Mouse (Mus musculus) intestine, postnatal 0 days (tissue): ENCODE measurements around the gene Timm8a2. TPM values are rescaled to one million over a fixed set of nuclear protein-coding genes. Genes with fewer than 3 reads are reported as not detected.

ENCODE experiments used
- ATAC-seq: fragments of 200-750 bp; cut with Nextera tagmentation; 2 replicates; pipeline ENCODE4 v1.8.0; 2017; ENCODE audit warnings: mild to moderate bottlenecking, moderate TSS enrichment, moderate library complexity
- H3K27ac ChIP-seq: fragments of 300-500 bp; sonication (generic); 2 replicates; pipeline ENCODE4 v1.5.1; 2014; ENCODE audit warnings: mild to moderate bottlenecking, low read depth, low read length, moderate library complexity
- H3K27me3 ChIP-seq: fragments of 300-500 bp; sonication (generic); replicated peaks from 2 replicates; pipeline ENCODE4 v1.6.1; 2014; ENCODE audit warnings: low read length, mixed read lengths; ENCODE audit not compliant: control insufficient read depth, insufficient read depth
- H3K36me3 ChIP-seq: fragments of 300-500 bp; sonication (generic); 2 replicates; pipeline ENCODE4 v1.6.1; 2014; ENCODE audit warnings: mild to moderate bottlenecking, moderate library complexity; ENCODE audit not compliant: control insufficient read depth, insufficient read depth
- H3K4me1 ChIP-seq: fragments of 300-500 bp; sonication (generic); replicated peaks from 2 replicates; pipeline ENCODE4 v1.6.1; 2014; ENCODE audit warnings: antibody characterized with exemption, low read length, mixed read lengths; ENCODE audit not compliant: control insufficient read depth, insufficient read depth
- H3K4me2 ChIP-seq: fragments of 300-500 bp; sonication (generic); replicated peaks from 2 replicates; pipeline ENCODE4 v1.6.1; 2014; ENCODE audit warnings: low read depth, mild to moderate bottlenecking, moderate library complexity
- H3K4me3 ChIP-seq: fragments of 300-500 bp; sonication (generic); 2 replicates; pipeline ENCODE4 v1.5.1; 2014; ENCODE audit warnings: low read depth, low read length
- H3K9ac ChIP-seq: fragments of 300-500 bp; sonication (generic); 2 replicates; pipeline ENCODE4 v1.6.1; 2014; ENCODE audit warnings: mild to moderate bottlenecking, low read depth, low read length
- H3K9me3 ChIP-seq: fragments of 300-500 bp; sonication (generic); 2 replicates; pipeline ENCODE4 v1.6.1; 2016; ENCODE audit warnings: mixed run types; ENCODE audit not compliant: control insufficient read depth
- CTCF ChIP-seq: sonication (generic); IDR thresholded peaks from 2 replicates; pipeline ENCODE4 v1.5.1; 2016; ENCODE audit warnings: low read depth, mild to moderate bottlenecking, control low read depth, antibody characterized with exemption, moderate library complexity
- WGBS: fragments of 180-500 bp; shearing (Covaris S2); extraction: QIAGEN DNeasy Blood & Tissue Kit; methylation state at CpG from one replicate; pipeline ENCODE4 v1.1.7; 2014; 5-methylcytosine and 5-hydroxymethylcytosine counted together
- polyA plus RNA-seq: library from polyadenylated mRNA; unstranded; fragments of >200 nt; fragmentation: Nextera tagmentation; extraction: Ambion mirVana; gene quantifications from 2 replicates; pipeline ENCODE4 v1.2.1, GENCODE M21; 2015

Gene Timm8a2
- polyA plus RNA-seq, 1 experiment from 2014 or later: not detected

GRCm38 (mm10) chr14:121990897-121991296, 43.6 kb upstream of the Timm8a2 start:
- TF ChIP-seq CTCF: no peak
- 87% methylated on average over 6 of the region's 6 CpGs for WGBS
- no peak for ATAC-seq

GRCm38 (mm10) chr14:121991921-121992320, 42.6 kb upstream of the Timm8a2 start:
- Histone ChIP-seq H3K27ac (no peak overlapping the region), H3K27me3 (no peaks in the 10 kb centered on the region), H3K9me3 (no peaks in the 10 kb centered on the region), H3K4me3 (no peak overlapping the region), H3K36me3 (peaks cover 35% of the 10 kb centered on the region; the same call in 1 of the 2 replicates), H3K4me2 (no peak overlapping the region), H3K4me1 (0 out of 2 replicates have a peak, but pooled peaks cover 5% of the 10 kb centered on the region), H3K9ac (no peak overlapping the region)
- no peak for ATAC-seq
- TF ChIP-seq CTCF: no peak

More at GRCm38 (mm10) chr14:121990897-121991296, 43.6 kb upstream of the Timm8a2 start:
- Histone ChIP-seq H3K4me3 (no peak overlapping the region), H3K27ac (no peak overlapping the region), H3K9me3 (no peaks in the 10 kb centered on the region), H3K36me3 (peaks cover 30% of the 10 kb centered on the region; the same call in 1 of the 2 replicates), H3K4me1 (0 out of 2 replicates have a peak, but pooled peaks cover 5% of the 10 kb centered on the region), H3K9ac (no peak overlapping the region), H3K27me3 (no peaks in the 10 kb centered on the region), H3K4me2 (no peak overlapping the region)

GRCm38 (mm10) chr14:121992395-121993280, 41.8 kb upstream of the Timm8a2 start:
- Histone ChIP-seq H3K4me2 (no peak overlapping the region), H3K27me3 (no peaks in the 10 kb centered on the region), H3K9ac (no peak overlapping the region), H3K27ac (no peak overlapping the region), H3K4me1 (0 out of 2 replicates have a peak, but pooled peaks cover 5% of the 10 kb centered on the region), H3K4me3 (no peak overlapping the region), H3K9me3 (no peaks in the 10 kb centered on the region), H3K36me3 (peaks cover 39% of the 10 kb centered on the region; the same call in 1 of the 2 replicates)
- 79% methylated on average over 13 of the region's 13 CpGs for WGBS
- TF ChIP-seq CTCF: no peak
- no peak for ATAC-seq

GRCm38 (mm10) chr14:121993616-121994015, 40.9 kb upstream of the Timm8a2 start:
- H3K4me3 ChIP-seq: no peak overlapping the region
- H3K4me1 ChIP-seq: 0 out of 2 replicates have a peak, but pooled peaks cover 5% of the 10 kb centered on the region
- H3K27ac ChIP-seq: no peak overlapping the region
- no peak for ATAC-seq
- WGBS: 59% methylated on average over 4 of the region's 4 CpGs
- no peaks in the 10 kb centered on the region for H3K27me3 ChIP-seq
- peaks cover 39% of the 10 kb centered on the region; the same call in 1 of the 2 replicates for H3K36me3 ChIP-seq
- H3K9me3 ChIP-seq: no peaks in the 10 kb centered on the region
- no peak overlapping the region for H3K4me2 ChIP-seq
- H3K9ac ChIP-seq: no peak overlapping the region
- no peak for TF ChIP-seq CTCF

GRCm38 (mm10) chr14:121994171-121994700, 40.2 kb upstream of the Timm8a2 start:
- H3K9ac ChIP-seq: no peak overlapping the region
- WGBS: 94% methylated on average over 17 of the region's 17 CpGs
- TF ChIP-seq CTCF: no peak
- H3K9me3 ChIP-seq: no peaks in the 10 kb centered on the region
- peaks cover 39% of the 10 kb centered on the region; the same call in 1 of the 2 replicates for H3K36me3 ChIP-seq
- H3K4me1 ChIP-seq: 0 out of 2 replicates have a peak, but pooled peaks cover 5% of the 10 kb centered on the region
- H3K4me2 ChIP-seq: no peak overlapping the region
- no peak for ATAC-seq
- no peak overlapping the region for H3K27ac ChIP-seq
- no peak overlapping the region for H3K4me3 ChIP-seq
- H3K27me3 ChIP-seq: no peaks in the 10 kb centered on the region

GRCm38 (mm10) chr14:121994846-121995556, 39.5 kb upstream of the Timm8a2 start:
- H3K4me3 ChIP-seq: no peak overlapping the region
- H3K9me3 ChIP-seq: no peaks in the 10 kb centered on the region
- H3K27me3 ChIP-seq: no peaks in the 10 kb centered on the region
- no peak for TF ChIP-seq CTCF
- H3K4me1 ChIP-seq: 0 out of 2 replicates have a peak, but pooled peaks cover 5% of the 10 kb centered on the region
- 91% methylated on average over 7 of the region's 7 CpGs for WGBS
- no peak overlapping the region for H3K9ac ChIP-seq
- no peak for ATAC-seq
- H3K4me2 ChIP-seq: no peak overlapping the region
- H3K36me3 ChIP-seq: peaks cover 39% of the 10 kb centered on the region; the same call in 1 of the 2 replicates
- no peak overlapping the region for H3K27ac ChIP-seq
